Mouse (Mus musculus) cerebellum, postnatal 4 days (tissue): ENCODE data around the gene Sel1l2.

Experiments
- DNase-seq, 2 experiments: peaks; one replicate each; pipeline ENCODE4 v3.0.0; 2022; ENCODE audit warnings: low spot score in 2 of 2, mixed read lengths in 1 of 2

Gene Sel1l2

GRCm38 (mm10) chr2:140389525-140389924 lies at the start of gene Sel1l2:
Gene Sel1l2, minus strand, starts transcription at chr2:140389706.
- no peak for DNase-seq

- no peak for DNase-seq
These were observed 49.6 kb upstream of the Sel1l2 start for GRCm38 (mm10) chr2:140439081-140439480.

- no peak for DNase-seq
These were observed 37.8 kb upstream of the Sel1l2 start for GRCm38 (mm10) chr2:140427283-140427682.

GRCm38 (mm10) chr2:140425844-140426243 lies 36.3 kb upstream of the Sel1l2 start:
- DNase-seq: no peak

- peak in 1 of 2 experiments; percentile 49 for DNase-seq
These were observed 6.3 kb upstream of the Sel1l2 start for GRCm38 (mm10) chr2:140395744-140396231.

GRCm38 (mm10) chr2:140395179-140395578 lies 5.7 kb upstream of the Sel1l2 start, which contains the start of gene Macrod2:
Gene Macrod2, plus strand, starts transcription at chr2:140395309.
- peak; percentile 90 to 98 for DNase-seq

- no peak for DNase-seq
These were observed 24.7 kb downstream of the Sel1l2 start for GRCm38 (mm10) chr2:140364804-140365203.

- no peak for DNase-seq
These were observed 29.6 kb downstream of the Sel1l2 start for GRCm38 (mm10) chr2:140359905-140360304.

GRCm38 (mm10) chr2:140342394-140342793 lies 47.1 kb downstream of the Sel1l2 start:
- DNase-seq: no peak

- no peak for DNase-seq
These were observed 58.8 kb downstream of the Sel1l2 start for GRCm38 (mm10) chr2:140330508-140331306.

GRCm38 (mm10) chr2:140302976-140303708 lies 86.4 kb downstream of the Sel1l2 start:
- no peak for DNase-seq

GRCm38 (mm10) chr2:140297155-140297554 lies 92.4 kb downstream of the Sel1l2 start:
- no peak for DNase-seq

GRCm38 (mm10) chr2:140293820-140294219 lies 95.7 kb downstream of the Sel1l2 start:
- DNase-seq: no peak

GRCm38 (mm10) chr2:140280808-140281207 lies 108.7 kb downstream of the Sel1l2 start:
- no peak for DNase-seq

- no peak for DNase-seq
These were observed 133.8 kb downstream of the Sel1l2 start for GRCm38 (mm10) chr2:140255595-140256141.

- no peak for DNase-seq
These were observed 135.2 kb downstream of the Sel1l2 start for GRCm38 (mm10) chr2:140254256-140254655.

GRCm38 (mm10) chr2:140243105-140243504 lies 146.4 kb downstream of the Sel1l2 start:
- DNase-seq: no peak

- no peak for DNase-seq
These were observed 147.1 kb downstream of the Sel1l2 start for GRCm38 (mm10) chr2:140242398-140242797.

GRCm38 (mm10) chr2:140237245-140237644 lies 152.3 kb downstream of the Sel1l2 start:
- DNase-seq: no peak

- no peak for DNase-seq
These were observed 159.2 kb downstream of the Sel1l2 start for GRCm38 (mm10) chr2:140230295-140230694.

- DNase-seq: no peak
These were observed 169.2 kb downstream of the Sel1l2 start for GRCm38 (mm10) chr2:140220325-140220724.

- DNase-seq: no peak
These were observed 173.5 kb downstream of the Sel1l2 start for GRCm38 (mm10) chr2:140215965-140216364.
